Mouse (Mus musculus): ENCODE results near the gene Abraxas1. TPM values are rescaled to one million over a fixed set of nuclear protein-coding genes. Genes with fewer than 3 reads are reported as not detected.

Gene Abraxas1
- polyA plus RNA-seq, 1 experiment from 2014 or later = 14.9 TPM

- H3K9ac ChIP-seq = no peak overlapping the region
- DNase-seq (ENCODE audit: low spot score) (no peak), ATAC-seq (ENCODE audit: low FRiP score) (no peak)
- no peaks in the 10 kb centered on the region for H3K27me3 ChIP-seq (ENCODE audit: control insufficient read depth, insufficient read depth, low read length)
- WGBS = 87% methylated on average over 5 of the region's 5 CpGs
- H3K36me3 ChIP-seq (replicated peaks; ENCODE audit: control insufficient read depth, insufficient read depth) = peaks cover 73% of the 10 kb centered on the region
- no peak overlapping the region for H3K4me2 ChIP-seq (replicated peaks)
- H3K4me1 ChIP-seq (replicated peaks; ENCODE audit: control insufficient read depth, insufficient read depth, low read length) = peaks cover 8% of the 10 kb centered on the region
- no peak overlapping the region for H3K27ac ChIP-seq
- no peak overlapping the region for H3K4me3 ChIP-seq (replicated peaks; ENCODE audit: low read length)
- H3K9me3 ChIP-seq (ENCODE audit: control insufficient read depth, low read length) = no peaks in the 10 kb centered on the region
Measured at GRCm38 (mm10) chr5:100794084-100794483, 26.7 kb downstream of the Abraxas1 start.

GRCm38 (mm10) chr5:100792261-100792660 is 28.5 kb downstream of the Abraxas1 start:
- ATAC-seq (ENCODE audit: low FRiP score) (no peak), DNase-seq (ENCODE audit: low spot score) (no peak)
- H3K36me3 ChIP-seq (replicated peaks; ENCODE audit: control insufficient read depth, insufficient read depth) = peaks cover 92% of the 10 kb centered on the region

GRCm38 (mm10) chr5:100787527-100787926 is 33.2 kb downstream of the Abraxas1 start:
- no peak for ATAC-seq (ENCODE audit: low FRiP score)
- no peak overlapping the region for H3K9ac ChIP-seq
- no peaks in the 10 kb centered on the region for H3K27me3 ChIP-seq (ENCODE audit: control insufficient read depth, insufficient read depth, low read length)
- no peak overlapping the region for H3K4me2 ChIP-seq (replicated peaks)
- H3K4me1 ChIP-seq (replicated peaks; ENCODE audit: control insufficient read depth, insufficient read depth, low read length) = no peaks in the 10 kb centered on the region
- H3K36me3 ChIP-seq (replicated peaks; ENCODE audit: control insufficient read depth, insufficient read depth) = peaks cover 92% of the 10 kb centered on the region
- H3K27ac ChIP-seq = no peak overlapping the region
- no peak for DNase-seq (ENCODE audit: low spot score)
- no peak overlapping the region for H3K4me3 ChIP-seq (replicated peaks; ENCODE audit: low read length)
- H3K9me3 ChIP-seq (ENCODE audit: control insufficient read depth, low read length) = no peaks in the 10 kb centered on the region
- WGBS = 93% methylated on average over 9 of the region's 9 CpGs

More at GRCm38 (mm10) chr5:100792261-100792660, 28.5 kb downstream of the Abraxas1 start:
- no peak overlapping the region for H3K27ac ChIP-seq
- no peak overlapping the region for H3K4me3 ChIP-seq (replicated peaks; ENCODE audit: low read length)
- WGBS = 88% methylated on average over 7 of the region's 7 CpGs
- no peaks in the 10 kb centered on the region for H3K27me3 ChIP-seq (ENCODE audit: control insufficient read depth, insufficient read depth, low read length)
- H3K9me3 ChIP-seq (ENCODE audit: control insufficient read depth, low read length) = no peaks in the 10 kb centered on the region
- H3K9ac ChIP-seq = no peak overlapping the region
- no peak overlapping the region for H3K4me2 ChIP-seq (replicated peaks)
- H3K4me1 ChIP-seq (replicated peaks; ENCODE audit: control insufficient read depth, insufficient read depth, low read length) = peaks cover under 1% of the 10 kb centered on the region

- DNase-seq (ENCODE audit: low spot score) (no peak), ATAC-seq (ENCODE audit: low FRiP score) (no peak)
- Histone ChIP-seq H3K4me2 (replicated peaks) (no peak overlapping the region), H3K27ac (no peak overlapping the region), H3K27me3 (ENCODE audit: control insufficient read depth, insufficient read depth, low read length) (no peaks in the 10 kb centered on the region), H3K9ac (no peak overlapping the region), H3K4me1 (replicated peaks; ENCODE audit: control insufficient read depth, insufficient read depth, low read length) (no peaks in the 10 kb centered on the region), H3K9me3 (ENCODE audit: control insufficient read depth, low read length) (no peaks in the 10 kb centered on the region), H3K36me3 (replicated peaks; ENCODE audit: control insufficient read depth, insufficient read depth) (peaks cover 81% of the 10 kb centered on the region), H3K4me3 (replicated peaks; ENCODE audit: low read length) (no peak overlapping the region)
- WGBS = 96% methylated on average over 13 of the region's 13 CpGs
Measured at GRCm38 (mm10) chr5:100779002-100779401, 41.8 kb downstream of the Abraxas1 start.

- Histone ChIP-seq H3K9me3 (ENCODE audit: control insufficient read depth, low read length) (no peaks in the 10 kb centered on the region), H3K4me3 (replicated peaks; ENCODE audit: low read length) (no peak overlapping the region), H3K9ac (no peak overlapping the region), H3K27ac (no peak overlapping the region), H3K4me1 (replicated peaks; ENCODE audit: control insufficient read depth, insufficient read depth, low read length) (no peaks in the 10 kb centered on the region), H3K4me2 (replicated peaks) (no peak overlapping the region), H3K27me3 (ENCODE audit: control insufficient read depth, insufficient read depth, low read length) (no peaks in the 10 kb centered on the region), H3K36me3 (replicated peaks; ENCODE audit: control insufficient read depth, insufficient read depth) (peaks cover 81% of the 10 kb centered on the region)
- ATAC-seq (ENCODE audit: low FRiP score) (no peak), DNase-seq (ENCODE audit: low spot score) (no peak)
- 90% methylated on average over 5 of the region's 5 CpGs for WGBS
Measured at GRCm38 (mm10) chr5:100776900-100777299, 43.9 kb downstream of the Abraxas1 start.

GRCm38 (mm10) chr5:100775778-100776404 is 44.9 kb downstream of the Abraxas1 start:
- Histone ChIP-seq H3K9ac (no peak overlapping the region), H3K36me3 (replicated peaks; ENCODE audit: control insufficient read depth, insufficient read depth) (peaks cover 83% of the 10 kb centered on the region)
- 91% methylated on average over 13 of the region's 13 CpGs for WGBS

GRCm38 (mm10) chr5:100771575-100771974 is 49.2 kb downstream of the Abraxas1 start:
- H3K4me3 ChIP-seq (replicated peaks; ENCODE audit: low read length) = no peak overlapping the region
- DNase-seq (ENCODE audit: low spot score) = no peak
- H3K9me3 ChIP-seq (ENCODE audit: control insufficient read depth, low read length) = no peaks in the 10 kb centered on the region
- H3K27ac ChIP-seq = no peak overlapping the region
- H3K4me2 ChIP-seq (replicated peaks) = no peak overlapping the region
- H3K27me3 ChIP-seq (ENCODE audit: control insufficient read depth, insufficient read depth, low read length) = no peaks in the 10 kb centered on the region
- ATAC-seq (ENCODE audit: low FRiP score) = no peak
- H3K36me3 ChIP-seq (replicated peaks; ENCODE audit: control insufficient read depth, insufficient read depth) = peaks cover 91% of the 10 kb centered on the region
- no peak overlapping the region for H3K9ac ChIP-seq
- H3K4me1 ChIP-seq (replicated peaks; ENCODE audit: control insufficient read depth, insufficient read depth, low read length) = no peaks in the 10 kb centered on the region
- 95% methylated on average over 4 of the region's 4 CpGs for WGBS

More at GRCm38 (mm10) chr5:100775778-100776404, 44.9 kb downstream of the Abraxas1 start:
- no peaks in the 10 kb centered on the region for H3K27me3 ChIP-seq (ENCODE audit: control insufficient read depth, insufficient read depth, low read length)
- no peak overlapping the region for H3K27ac ChIP-seq
- H3K4me3 ChIP-seq (replicated peaks; ENCODE audit: low read length) = no peak overlapping the region
- no peaks in the 10 kb centered on the region for H3K9me3 ChIP-seq (ENCODE audit: control insufficient read depth, low read length)
- no peak for ATAC-seq (ENCODE audit: low FRiP score)
- H3K4me1 ChIP-seq (replicated peaks; ENCODE audit: control insufficient read depth, insufficient read depth, low read length) = no peaks in the 10 kb centered on the region
- DNase-seq (ENCODE audit: low spot score) = no peak
- no peak overlapping the region for H3K4me2 ChIP-seq (replicated peaks)

GRCm38 (mm10) chr5:100766026-100766425 is 54.7 kb downstream of the Abraxas1 start:
- no peak for ATAC-seq (ENCODE audit: low FRiP score)
- no peaks in the 10 kb centered on the region for H3K9me3 ChIP-seq (ENCODE audit: control insufficient read depth, low read length)
- H3K36me3 ChIP-seq (replicated peaks; ENCODE audit: control insufficient read depth, insufficient read depth) = peaks cover 92% of the 10 kb centered on the region
- WGBS = 97% methylated on average over 7 of the region's 7 CpGs
- H3K9ac ChIP-seq = no peak overlapping the region
- no peaks in the 10 kb centered on the region for H3K4me1 ChIP-seq (replicated peaks; ENCODE audit: control insufficient read depth, insufficient read depth, low read length)
- no peak overlapping the region for H3K4me2 ChIP-seq (replicated peaks)
- H3K27me3 ChIP-seq (ENCODE audit: control insufficient read depth, insufficient read depth, low read length) = no peaks in the 10 kb centered on the region
- H3K4me3 ChIP-seq (replicated peaks; ENCODE audit: low read length) = no peak overlapping the region
- H3K27ac ChIP-seq = no peak overlapping the region
- no peak for DNase-seq (ENCODE audit: low spot score)

GRCm38 (mm10) chr5:100761736-100762135 is 59.0 kb downstream of the Abraxas1 start:
- ATAC-seq (ENCODE audit: low FRiP score) = no peak
- Histone ChIP-seq H3K9me3 (ENCODE audit: control insufficient read depth, low read length) (no peaks in the 10 kb centered on the region), H3K27me3 (ENCODE audit: control insufficient read depth, insufficient read depth, low read length) (no peaks in the 10 kb centered on the region), H3K4me2 (replicated peaks) (no peak overlapping the region), H3K27ac (no peak overlapping the region), H3K4me1 (replicated peaks; ENCODE audit: control insufficient read depth, insufficient read depth, low read length) (no peaks in the 10 kb centered on the region), H3K9ac (no peak overlapping the region), H3K4me3 (replicated peaks; ENCODE audit: low read length) (no peak overlapping the region), H3K36me3 (replicated peaks; ENCODE audit: control insufficient read depth, insufficient read depth) (peaks cover 56% of the 10 kb centered on the region)
- WGBS = 96% methylated on average over 7 of the region's 7 CpGs
- no peak for DNase-seq (ENCODE audit: low spot score)
